Mouse (Mus musculus) bone marrow macrophage, adult 2 months (primary cell): ENCODE data around the gene Arih2.

Experiments used
- CTCF ChIP-seq: IDR thresholded peaks from 2 replicates; pipeline ENCODE4 v1.5.1; 2012; ENCODE audit warnings: low read depth, mild to moderate bottlenecking, low read length, moderate library complexity
- POLR2A ChIP-seq: IDR thresholded peaks from 2 replicates; pipeline ENCODE4 v1.6.1; 2012; ENCODE audit warnings: mild to moderate bottlenecking, low read depth, low read length, borderline replicate concordance

- TF ChIP-seq POLR2A: no peak
- no peak for TF ChIP-seq CTCF
Observed at GRCm38 (mm10) chr9:108632375-108632774, 16.8 kb downstream of the Arih2 start.
